Mouse (Mus musculus) natural killer cell, adult 2 months (primary cell): ENCODE results near the gene Chn2.

ENCODE experiments used
- DNase-seq, 2 experiments: peaks; one replicate each; pipeline ENCODE4 v3.0.0; 2022; ENCODE audit warnings: low spot score in 2 of 2

Chn2 gene

GRCm38 (mm10) chr6:54277828-54278227, 238.5 kb downstream of the Chn2 start:
- no peak for DNase-seq

GRCm38 (mm10) chr6:54278613-54279012, 239.3 kb downstream of the Chn2 start:
- no peak for DNase-seq

GRCm38 (mm10) chr6:54279391-54279790, 240.0 kb downstream of the Chn2 start:
- DNase-seq = no peak

GRCm38 (mm10) chr6:54280248-54280647, 240.9 kb downstream of the Chn2 start:
- DNase-seq = no peak

GRCm38 (mm10) chr6:54283299-54283698, 243.9 kb downstream of the Chn2 start:
- DNase-seq = no peak

- no peak for DNase-seq
These were observed 244.9 kb downstream of the Chn2 start for GRCm38 (mm10) chr6:54284167-54284711.

GRCm38 (mm10) chr6:54286813-54287212, 247.5 kb downstream of the Chn2 start:
- DNase-seq = no peak

GRCm38 (mm10) chr6:54289774-54290500, 250.6 kb downstream of the Chn2 start:
- DNase-seq = no peak

GRCm38 (mm10) chr6:54297231-54297630, 257.9 kb downstream of the Chn2 start:
- DNase-seq = no peak

- no peak for DNase-seq
These were observed 260.1 kb downstream of the Chn2 start for GRCm38 (mm10) chr6:54299417-54299816.

GRCm38 (mm10) chr6:54305777-54306176, 266.4 kb downstream of the Chn2 start:
- no peak for DNase-seq

GRCm38 (mm10) chr6:54313071-54313470, 273.7 kb downstream of the Chn2 start:
- no peak for DNase-seq

GRCm38 (mm10) chr6:54318618-54319017, 279.3 kb downstream of the Chn2 start:
- no peak for DNase-seq

GRCm38 (mm10) chr6:54319198-54319597, 279.8 kb downstream of the Chn2 start:
- DNase-seq = no peak

- DNase-seq = no peak
These were observed 280.9 kb downstream of the Chn2 start for GRCm38 (mm10) chr6:54320236-54320635.

GRCm38 (mm10) chr6:54325246-54325885, 286.0 kb downstream of the Chn2 start, which contains the start of gene Prr15:
TSS of gene Prr15 (plus strand) at chr6:54325835.
- DNase-seq = no peak

- DNase-seq = no peak
These were observed 287.6 kb downstream of the Chn2 start for GRCm38 (mm10) chr6:54326671-54327625.

- DNase-seq = no peak
These were observed 288.3 kb downstream of the Chn2 start for GRCm38 (mm10) chr6:54327626-54328003.

- no peak for DNase-seq
These were observed 289.4 kb downstream of the Chn2 start for GRCm38 (mm10) chr6:54328783-54329182.

- DNase-seq = no peak
These were observed 290.2 kb downstream of the Chn2 start for GRCm38 (mm10) chr6:54329598-54329997.

- no peak for DNase-seq
These were observed 290.8 kb downstream of the Chn2 start for GRCm38 (mm10) chr6:54330166-54330565.

GRCm38 (mm10) chr6:54331765-54332164, 292.4 kb downstream of the Chn2 start:
- DNase-seq = no peak
